Mouse (Mus musculus): ENCODE results near the gene Gnpda2.

Gene Gnpda2

GRCm38 (mm10) chr5:69591640-69592461 lies at the start of gene Gnpda2:
TSS of gene Gnpda2 (minus strand) at chr5:69592340.
- DNase-seq (ENCODE audit: low read depth, low spot score): peak; percentile 80

DNA sequence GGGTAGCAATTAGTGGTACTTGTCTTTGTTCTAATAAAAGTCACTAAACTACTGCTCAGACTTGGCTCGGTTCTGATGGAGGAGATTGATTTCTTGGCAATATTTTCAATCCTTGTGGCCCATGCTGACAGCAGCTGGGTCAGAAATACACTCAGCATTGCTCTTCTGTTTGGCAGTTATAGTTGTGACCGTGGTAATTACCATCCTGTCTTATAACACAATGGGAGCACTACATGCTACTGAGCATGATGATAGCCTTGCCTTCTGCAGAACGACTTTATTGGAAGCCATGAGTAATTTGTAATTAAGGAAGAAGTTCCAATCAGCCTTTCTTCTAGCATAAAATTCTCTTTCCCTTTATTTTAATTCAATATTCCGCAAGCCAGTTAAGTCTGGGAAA lies 42.6 kb upstream of the Gnpda2 start:
- DNase-seq (ENCODE audit: low read depth, low spot score): no peak

GRCm38 (mm10) chr5:69620899-69621298 lies 28.8 kb upstream of the Gnpda2 start:
- no peak for DNase-seq (ENCODE audit: low read depth, low spot score)

DNA sequence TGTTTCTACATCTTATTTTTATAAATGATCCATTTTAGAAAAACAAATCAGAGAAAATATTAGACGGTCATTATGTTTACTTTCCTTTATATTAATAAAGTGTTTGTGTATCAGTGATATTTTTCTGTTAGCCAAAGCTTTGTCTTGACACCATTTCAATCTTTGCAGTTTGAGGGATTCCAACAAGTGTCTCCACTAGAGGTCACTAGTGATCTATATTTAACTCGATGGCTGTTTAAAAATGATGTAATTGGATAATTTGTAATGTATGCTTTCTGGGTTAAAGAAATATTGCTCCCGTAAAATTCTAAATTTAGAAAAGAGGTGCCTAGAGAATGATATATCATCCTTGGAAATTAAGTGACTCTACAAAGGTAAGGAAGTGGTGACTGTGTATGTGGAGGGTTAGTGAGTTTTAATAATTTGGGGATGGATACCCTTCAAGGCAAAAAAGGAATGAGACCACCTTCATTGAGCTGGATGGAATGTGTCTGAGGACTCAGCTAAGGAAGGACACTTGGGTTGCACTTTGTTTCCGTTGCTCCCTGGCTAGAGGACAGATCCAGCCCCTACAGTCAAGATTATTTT lies 21.2 kb upstream of the Gnpda2 start:
- DNase-seq (ENCODE audit: low read depth, low spot score): peak; percentile 24

- no peak for DNase-seq (ENCODE audit: low read depth, low spot score)
Measured at GRCm38 (mm10) chr5:69601027-69601426, 8.9 kb upstream of the Gnpda2 start.

DNA sequence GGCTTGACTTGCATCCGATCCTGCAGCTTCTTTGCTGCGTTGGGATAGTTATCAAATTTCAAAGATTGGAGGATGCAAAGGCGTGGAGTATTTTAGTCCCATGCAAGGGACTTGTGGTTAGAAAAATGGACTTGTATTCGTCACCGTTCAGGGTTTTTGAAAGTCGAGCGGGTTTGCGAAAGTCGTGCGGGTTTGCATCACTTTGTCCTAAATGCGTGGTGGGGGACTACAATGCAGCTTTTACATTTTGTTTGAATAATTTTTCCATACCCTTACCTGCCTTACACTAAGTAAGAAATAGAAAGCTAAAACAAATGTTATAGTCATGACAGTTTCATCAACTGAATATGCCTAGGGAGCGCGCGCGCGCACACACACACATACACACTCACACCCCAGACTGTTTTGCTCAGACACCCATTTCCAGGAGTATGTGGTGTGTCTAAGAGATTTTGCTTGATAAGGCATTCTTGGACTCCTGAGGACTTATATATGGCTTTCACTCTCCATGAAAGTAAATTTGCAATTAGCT lies 34.7 kb downstream of the Gnpda2 start:
- no peak for DNase-seq (ENCODE audit: low read depth, low spot score)

GRCm38 (mm10) chr5:69556628-69557403 lies 35.3 kb downstream of the Gnpda2 start, which contains the start of gene Guf1:
TSS of gene Guf1 (plus strand) at chr5:69556923.
- peak; percentile 92 for DNase-seq (ENCODE audit: low read depth, low spot score)

GRCm38 (mm10) chr5:69542489-69542888 lies 49.7 kb downstream of the Gnpda2 start, which contains the start of gene Yipf7:
TSS of gene Yipf7 (minus strand) at chr5:69542648.
- DNase-seq (ENCODE audit: low read depth, low spot score): no peak

- no peak for DNase-seq (ENCODE audit: low read depth, low spot score)
Measured at GRCm38 (mm10) chr5:69541680-69542079, 50.5 kb downstream of the Gnpda2 start.

- DNase-seq (ENCODE audit: low read depth, low spot score): no peak
Measured at GRCm38 (mm10) chr5:69523944-69524343, 68.2 kb downstream of the Gnpda2 start.

Data from retina, postnatal 7 days (tissue).